Mouse (Mus musculus) embryonic facial prominence, embryonic 15.5 days (tissue): Measurements from ENCODE around the gene Unc5cl. TPM values are rescaled to one million over a fixed set of nuclear protein-coding genes. Genes with fewer than 3 reads are reported as not detected.

Experiments used
- ATAC-seq: fragments of 200-750 bp; cut with Nextera tagmentation; 2 replicates; pipeline ENCODE4 v1.8.0; 2017; ENCODE audit warnings: low read depth, moderate TSS enrichment; ENCODE audit not compliant: insufficient number of reproducible peaks, low FRiP score, low TSS enrichment
- H3K27ac ChIP-seq: fragments of 300-500 bp; sonication (generic); replicated peaks from 2 replicates; pipeline ENCODE4 v1.5.1; 2015; ENCODE audit warnings: mild to moderate bottlenecking, inconsistent platforms
- H3K27me3 ChIP-seq: fragments of 300-500 bp; sonication (generic); 2 replicates; pipeline ENCODE4 v1.6.1; 2015; ENCODE audit warnings: inconsistent platforms
- H3K36me3 ChIP-seq: fragments of 300-500 bp; sonication (generic); 2 replicates; pipeline ENCODE4 v1.6.1; 2015; ENCODE audit warnings: mild to moderate bottlenecking, inconsistent platforms
- H3K4me1 ChIP-seq: fragments of 300-500 bp; sonication (generic); 2 replicates; pipeline ENCODE4 v1.6.1; 2015; ENCODE audit warnings: inconsistent platforms
- H3K4me2 ChIP-seq: fragments of 300-500 bp; sonication (generic); replicated peaks from 2 replicates; pipeline ENCODE4 v1.6.1; 2015; ENCODE audit warnings: mild to moderate bottlenecking, inconsistent platforms
- H3K4me3 ChIP-seq: fragments of 300-500 bp; sonication (generic); replicated peaks from 2 replicates; pipeline ENCODE4 v1.5.1; 2015; ENCODE audit warnings: mild to moderate bottlenecking, inconsistent platforms
- H3K9ac ChIP-seq: fragments of 300-500 bp; sonication (generic); 2 replicates; pipeline ENCODE4 v1.6.1; 2015; ENCODE audit warnings: inconsistent platforms
- H3K9me3 ChIP-seq: fragments of 300-500 bp; sonication (generic); replicated peaks from 2 replicates; pipeline ENCODE4 v1.6.1; 2016; ENCODE audit warnings: inconsistent platforms
- WGBS: fragments of 180-500 bp; shearing (Covaris S2); methylation state at CpG from one replicate; pipeline ENCODE4 v1.1.7; 2015; 5-methylcytosine and 5-hydroxymethylcytosine counted together
- polyA plus RNA-seq: library from polyadenylated mRNA; unstranded; fragments of >200 nt; fragmentation: Nextera tagmentation; extraction: Ambion mirVana; gene quantifications from 2 replicates; pipeline ENCODE4 v1.2.1, GENCODE M21; 2015

Unc5cl gene
- polyA plus RNA-seq, 1 experiment from 2014 or later: not detected

DNA sequence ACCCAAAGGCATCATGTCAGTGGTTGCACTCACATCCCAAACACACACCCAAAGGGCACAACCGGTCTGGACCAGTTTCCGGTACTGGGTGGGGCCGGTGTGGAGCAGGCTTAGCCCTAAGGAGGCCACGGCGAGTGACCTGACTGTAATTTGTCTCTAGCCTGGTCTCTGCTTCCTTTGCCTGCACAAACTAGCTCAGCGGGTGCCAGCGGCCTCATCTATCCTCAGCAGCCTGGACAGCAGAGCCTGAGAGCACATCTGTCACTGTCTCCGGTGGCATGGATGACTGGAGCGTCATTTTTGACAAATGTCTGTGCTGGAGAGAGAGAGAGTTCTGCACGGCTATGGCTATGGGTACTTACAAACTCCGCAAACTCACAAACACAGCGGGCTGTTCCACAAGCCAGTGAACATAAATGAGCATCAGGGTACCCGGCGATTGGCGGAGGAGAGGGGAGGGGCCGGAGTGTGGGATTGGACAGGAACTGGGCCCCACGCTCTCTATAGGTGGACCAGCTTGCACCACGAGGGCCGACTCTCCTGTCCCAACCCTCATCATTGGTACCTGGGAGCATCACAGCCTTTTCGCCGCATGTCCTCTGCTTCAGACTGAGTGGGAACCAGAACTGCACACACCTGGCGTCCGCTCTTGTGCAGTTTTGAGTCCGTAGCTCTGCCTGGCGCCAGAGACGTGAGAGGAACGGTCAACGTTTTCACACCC lies 90.7 kb downstream of the Unc5cl start:
- H3K36me3 ChIP-seq: no peaks in the 10 kb centered on the region
- no peaks in the 10 kb centered on the region for H3K9me3 ChIP-seq
- no peak overlapping the region for H3K4me2 ChIP-seq
- no peak for ATAC-seq
- WGBS: 72% methylated on average over 28 of the region's 28 CpGs
- no peaks in the 10 kb centered on the region for H3K4me1 ChIP-seq
- no peaks in the 10 kb centered on the region for H3K27me3 ChIP-seq
- no peak overlapping the region for H3K9ac ChIP-seq
- no peak overlapping the region for H3K4me3 ChIP-seq
- H3K27ac ChIP-seq: no peak overlapping the region

DNA sequence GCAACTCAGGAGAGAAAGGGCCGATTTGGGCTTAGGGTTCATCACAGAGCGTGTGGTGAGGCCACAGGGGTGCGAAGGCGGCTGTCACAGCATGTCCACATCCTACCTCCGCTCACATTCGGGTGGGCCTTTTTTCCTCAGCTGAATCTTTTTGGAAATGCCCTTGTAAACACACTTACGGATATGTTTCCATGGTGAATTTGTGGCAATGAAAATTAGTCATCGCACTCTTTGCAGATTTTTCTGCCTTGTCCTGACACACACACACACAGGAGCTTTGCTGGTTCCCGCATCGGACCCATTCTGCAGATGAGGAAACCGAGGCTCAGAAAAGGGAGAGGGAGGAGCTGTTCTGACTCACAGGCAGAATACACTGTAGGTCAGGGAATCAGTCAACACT lies 91.3 kb downstream of the Unc5cl start:
- H3K9me3 ChIP-seq: no peaks in the 10 kb centered on the region
- no peak overlapping the region for H3K9ac ChIP-seq
- H3K36me3 ChIP-seq: no peaks in the 10 kb centered on the region
- no peaks in the 10 kb centered on the region for H3K27me3 ChIP-seq
- H3K4me1 ChIP-seq: no peaks in the 10 kb centered on the region
- ATAC-seq: no peak
- H3K4me2 ChIP-seq: no peak overlapping the region
- no peak overlapping the region for H3K27ac ChIP-seq
- no peak overlapping the region for H3K4me3 ChIP-seq
- WGBS: 91% methylated on average over 11 of the region's 11 CpGs

- H3K9ac ChIP-seq: no peak overlapping the region
- H3K36me3 ChIP-seq: no peaks in the 10 kb centered on the region
- H3K4me3 ChIP-seq: no peak overlapping the region
- no peak overlapping the region for H3K27ac ChIP-seq
- no peaks in the 10 kb centered on the region for H3K4me1 ChIP-seq
- H3K4me2 ChIP-seq: no peak overlapping the region
- ATAC-seq: no peak
- no peaks in the 10 kb centered on the region for H3K27me3 ChIP-seq
- WGBS: 88% methylated on average over 6 of the region's 6 CpGs
- H3K9me3 ChIP-seq: no peaks in the 10 kb centered on the region
These were observed 93.0 kb downstream of the Unc5cl start for GRCm38 (mm10) chr17:48547668-48548067.

DNA sequence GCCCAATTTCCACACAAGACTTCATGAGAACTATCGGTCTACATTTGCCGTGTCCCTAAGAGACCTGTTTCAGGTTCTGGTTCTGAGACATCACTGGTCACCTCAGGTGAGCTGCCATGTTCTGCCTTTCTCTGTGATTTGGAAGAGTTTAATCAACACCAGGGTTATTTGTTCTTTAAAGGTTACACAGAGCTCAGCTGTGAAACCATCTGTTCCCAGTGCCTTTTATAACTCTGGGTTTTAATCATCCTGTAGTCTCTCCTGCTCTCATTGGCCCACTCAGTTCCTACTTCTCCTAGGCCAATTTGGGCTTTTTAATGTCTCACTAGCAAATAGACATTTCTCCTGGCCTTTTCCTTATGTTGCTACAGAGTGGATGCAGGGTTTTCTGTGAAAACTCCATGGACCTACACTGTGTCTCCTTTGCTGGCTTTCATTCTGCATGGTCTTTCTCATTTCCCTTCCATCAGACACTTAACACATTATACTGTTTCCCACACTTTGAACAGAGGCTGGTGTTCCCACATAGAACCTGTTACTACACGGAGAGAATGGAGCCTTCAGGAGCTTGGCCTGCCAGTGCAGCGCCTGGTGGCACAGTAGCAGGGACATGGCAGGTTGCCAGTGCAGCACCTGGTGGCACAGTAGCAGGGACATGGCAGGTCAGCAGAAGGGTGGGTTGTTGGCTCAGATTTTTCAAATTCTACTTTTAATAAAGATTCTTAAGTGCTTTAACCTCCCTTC lies 97.3 kb downstream of the Unc5cl start:
- no peak overlapping the region for H3K27ac ChIP-seq
- no peak overlapping the region for H3K4me3 ChIP-seq
- ATAC-seq: no peak
- H3K27me3 ChIP-seq: no peaks in the 10 kb centered on the region
- H3K9ac ChIP-seq: no peak overlapping the region
- H3K4me2 ChIP-seq: no peak overlapping the region
- H3K9me3 ChIP-seq: no peaks in the 10 kb centered on the region
- no peaks in the 10 kb centered on the region for H3K36me3 ChIP-seq
- WGBS: 88% methylated on average over 4 of the region's 4 CpGs
- no peaks in the 10 kb centered on the region for H3K4me1 ChIP-seq

- WGBS: 82% methylated on average over 3 of the region's 3 CpGs
These were observed 97.8 kb downstream of the Unc5cl start for GRCm38 (mm10) chr17:48552532-48552915.

DNA sequence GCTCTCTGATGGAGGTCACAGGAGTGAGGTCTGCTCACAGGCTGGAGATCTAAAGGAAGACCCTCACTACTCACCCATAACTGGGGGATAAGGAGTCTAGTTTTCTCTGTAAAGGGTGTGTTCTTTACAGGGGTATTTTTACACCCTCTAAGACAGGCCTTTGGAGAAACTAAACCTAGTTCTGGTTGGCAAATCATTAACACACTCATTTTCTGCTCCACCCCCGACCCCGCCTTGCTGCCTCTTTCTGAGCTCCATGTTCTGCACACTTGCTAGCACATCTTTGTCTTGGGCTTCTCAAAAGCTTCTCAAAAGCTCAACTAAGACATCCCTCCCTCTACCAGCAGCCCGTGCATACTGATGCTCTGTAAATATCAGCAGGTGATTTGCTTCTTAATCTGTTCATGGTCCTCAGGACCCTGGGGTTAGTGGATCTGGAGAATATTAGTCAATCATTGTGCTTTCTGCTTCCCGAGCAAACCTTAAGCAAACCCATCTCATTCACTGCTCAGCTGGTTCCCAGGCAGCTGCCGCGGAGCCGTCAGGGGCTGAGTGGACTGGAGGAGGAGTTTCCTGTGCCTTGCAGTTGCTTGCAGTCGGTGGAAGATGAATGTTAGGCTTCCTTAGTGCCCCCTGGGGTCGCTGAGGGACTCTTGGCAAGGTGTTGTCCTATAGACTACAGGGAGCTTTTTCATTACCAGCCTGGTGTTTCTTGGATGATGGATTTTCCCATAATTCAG lies 101.7 kb downstream of the Unc5cl start:
- no peak overlapping the region for H3K4me2 ChIP-seq
- no peaks in the 10 kb centered on the region for H3K27me3 ChIP-seq
- WGBS: 39% methylated on average over 9 of the region's 9 CpGs
- H3K36me3 ChIP-seq: no peaks in the 10 kb centered on the region
- no peaks in the 10 kb centered on the region for H3K4me1 ChIP-seq
- H3K27ac ChIP-seq: no peak overlapping the region
- no peak overlapping the region for H3K9ac ChIP-seq
- no peaks in the 10 kb centered on the region for H3K9me3 ChIP-seq
- ATAC-seq: no peak
- no peak overlapping the region for H3K4me3 ChIP-seq

More at GRCm38 (mm10) chr17:48552532-48552915, 97.8 kb downstream of the Unc5cl start:
- no peak for ATAC-seq
- Histone ChIP-seq H3K27me3 (no peaks in the 10 kb centered on the region), H3K4me2 (no peak overlapping the region), H3K9me3 (no peaks in the 10 kb centered on the region), H3K36me3 (no peaks in the 10 kb centered on the region), H3K4me3 (no peak overlapping the region), H3K9ac (no peak overlapping the region), H3K27ac (no peak overlapping the region), H3K4me1 (no peaks in the 10 kb centered on the region)

GRCm38 (mm10) chr17:48557823-48558715 lies 103.4 kb downstream of the Unc5cl start:
- no peak overlapping the region for H3K4me3 ChIP-seq
- no peak overlapping the region for H3K4me2 ChIP-seq
- no peak overlapping the region for H3K9ac ChIP-seq
- no peak overlapping the region for H3K27ac ChIP-seq
- no peaks in the 10 kb centered on the region for H3K4me1 ChIP-seq
- WGBS: 76% methylated on average over 7 of the region's 7 CpGs
- no peaks in the 10 kb centered on the region for H3K36me3 ChIP-seq
- no peak for ATAC-seq
- no peaks in the 10 kb centered on the region for H3K9me3 ChIP-seq
- no peaks in the 10 kb centered on the region for H3K27me3 ChIP-seq

GRCm38 (mm10) chr17:48564931-48565330 lies 110.2 kb downstream of the Unc5cl start:
- Histone ChIP-seq H3K9ac (no peak overlapping the region), H3K27me3 (no peaks in the 10 kb centered on the region), H3K27ac (no peak overlapping the region), H3K36me3 (no peaks in the 10 kb centered on the region), H3K4me2 (no peak overlapping the region), H3K9me3 (no peaks in the 10 kb centered on the region), H3K4me3 (no peak overlapping the region), H3K4me1 (no peaks in the 10 kb centered on the region)
- no peak for ATAC-seq
- 88% methylated on average over 8 of the region's 8 CpGs for WGBS

DNA sequence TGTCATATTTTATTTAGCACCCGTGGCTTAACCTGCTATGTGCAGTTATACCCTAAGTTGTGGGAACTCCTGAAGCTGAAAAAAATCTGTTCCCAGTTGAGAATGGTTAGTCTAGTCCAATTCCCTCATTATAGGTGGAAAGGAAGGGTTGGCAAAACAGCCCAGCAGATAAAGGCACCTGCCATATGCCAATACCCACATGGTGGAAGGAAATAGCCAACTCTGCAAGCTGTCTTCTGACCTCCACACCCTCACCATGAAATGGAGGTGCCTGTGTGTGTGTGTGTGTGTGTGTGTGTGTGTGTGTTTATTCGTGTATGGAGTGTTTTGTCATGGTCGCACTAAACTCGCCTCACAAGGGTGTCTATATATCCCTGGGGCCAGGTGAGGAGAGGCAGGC lies 115.0 kb downstream of the Unc5cl start:
- no peak overlapping the region for H3K9ac ChIP-seq
- ATAC-seq: no peak
- no peaks in the 10 kb centered on the region for H3K4me1 ChIP-seq
- no peaks in the 10 kb centered on the region for H3K36me3 ChIP-seq
- no peak overlapping the region for H3K4me3 ChIP-seq
- H3K4me2 ChIP-seq: no peak overlapping the region
- WGBS: 81% methylated on average over 4 of the region's 4 CpGs
- H3K9me3 ChIP-seq: no peaks in the 10 kb centered on the region
- H3K27ac ChIP-seq: no peak overlapping the region
- H3K27me3 ChIP-seq: no peaks in the 10 kb centered on the region

GRCm38 (mm10) chr17:48581153-48581552 lies 126.5 kb downstream of the Unc5cl start:
- Histone ChIP-seq H3K4me2 (no peak overlapping the region), H3K4me1 (no peaks in the 10 kb centered on the region), H3K9me3 (no peaks in the 10 kb centered on the region), H3K9ac (no peak overlapping the region), H3K4me3 (no peak overlapping the region), H3K27ac (no peak overlapping the region), H3K27me3 (no peaks in the 10 kb centered on the region), H3K36me3 (no peaks in the 10 kb centered on the region)
- 83% methylated on average over 5 of the region's 5 CpGs for WGBS
- ATAC-seq: no peak
